Mouse (Mus musculus) CH12.LX (cell line): ENCODE measurements around the gene Tlcd1.

Source experiments
- CHD2 ChIP-seq: IDR thresholded peaks from 2 replicates; pipeline ENCODE4 v1.6.1; 2011; ENCODE audit warnings: low read length, improper control_type of control experiment
- CTCF ChIP-seq, 2 experiments: IDR thresholded peaks in 1 of 2; conservative IDR thresholded peaks in 1 of 2; 2 replicates each; pipeline ENCODE4 v1.5.1; 2011 to 2012; ENCODE audit warnings: low read depth in 2 of 2, low read length in 2 of 2, improper control_type of control experiment in 1 of 2, inconsistent platforms in 1 of 2, mild to moderate bottlenecking in 1 of 2, moderate library complexity in 1 of 2
- E2F4 ChIP-seq: IDR thresholded peaks from 2 replicates; pipeline ENCODE4 v1.6.1; 2011; ENCODE audit warnings: low read depth, low read length, improper control_type of control experiment; ENCODE audit not compliant: insufficient replicate concordance
- ETS1 ChIP-seq: conservative IDR thresholded peaks from 2 replicates; pipeline ENCODE4 v1.6.1; 2012; ENCODE audit warnings: low read depth, mild to moderate bottlenecking, inconsistent platforms, low read length, improper control_type of control experiment, moderate library complexity
- GABPA ChIP-seq: IDR thresholded peaks from 2 replicates; pipeline ENCODE4 v1.6.1; 2012; ENCODE audit warnings: low read depth, low read length, improper control_type of control experiment, inconsistent platforms; ENCODE audit not compliant: insufficient replicate concordance
- MYC ChIP-seq: IDR thresholded peaks from 2 replicates; pipeline ENCODE4 v1.6.1; 2011; ENCODE audit warnings: low read depth, mild to moderate bottlenecking, improper control_type of control experiment, low read length
- TBP ChIP-seq: conservative IDR thresholded peaks from 2 replicates; pipeline ENCODE4 v1.6.1; 2011; ENCODE audit warnings: low read depth, low read length, improper control_type of control experiment

DNA sequence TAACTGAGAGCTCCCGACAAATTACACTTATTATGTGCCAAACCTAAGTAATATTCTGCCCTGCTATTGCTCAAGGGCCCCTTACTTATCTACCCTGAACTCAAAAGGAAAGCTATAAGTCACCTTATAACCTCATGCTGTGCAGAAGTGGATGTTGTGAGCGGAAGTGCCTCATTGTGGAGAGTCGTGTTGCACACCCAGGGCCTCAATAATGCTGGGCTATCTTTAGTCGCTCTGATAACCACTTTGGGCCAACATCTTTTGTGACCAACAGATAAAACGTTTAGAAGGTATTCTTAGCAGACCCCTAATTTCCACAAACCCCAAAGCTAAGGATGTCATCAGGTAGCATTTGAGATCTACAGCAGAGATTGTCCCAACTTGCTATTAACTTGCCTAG is 35.8 kb upstream of the Tlcd1 start:
- TF ChIP-seq GABPA (no peak), CHD2 (no peak), CTCF (conservative IDR thresholded peaks at IDR 0.05 in 1 of 2, IDR thresholded peaks at IDR 0.05 in 1 of 2; ENCODE audit: low read depth in 2 of 2, low read length in 2 of 2) (no peak), MYC (no peak), ETS1 (no peak), TBP (no peak), E2F4 (no peak)
